Mouse (Mus musculus) c-Kit-positive CD71-negative TER-119-negative erythroid progenitor cells, embryonic 14.5 days (primary cell): ENCODE results near the gene Meaf6.
A peak's percentile ranks its signal among the peaks of the same experiment; 100 is the strongest.

Source experiments
- DNase-seq: peaks from one replicate; pipeline ENCODE4 v3.0.0-alpha.2; 2013; ENCODE audit warnings: low read depth

Meaf6 gene

DNA sequence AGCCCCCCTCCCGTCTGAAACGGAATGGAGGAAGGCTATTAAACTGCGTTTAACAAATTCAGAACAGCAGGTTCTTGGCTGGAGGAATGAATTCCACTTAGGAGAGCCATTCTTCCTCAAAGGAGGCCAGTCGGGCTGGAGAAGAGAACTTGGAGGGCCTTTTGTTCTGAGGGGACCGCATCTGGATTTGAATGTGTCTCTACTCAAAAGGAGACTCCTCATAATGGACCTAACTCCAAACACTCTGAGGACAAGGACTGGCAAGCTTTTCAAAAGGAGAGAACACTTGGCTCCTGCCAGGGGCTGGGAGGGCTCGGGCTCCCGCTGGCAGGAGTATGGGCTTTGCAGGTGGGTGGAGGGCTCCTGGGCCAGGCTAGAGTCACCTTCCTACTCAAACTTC, 59.7 kb downstream of the Meaf6 start:
- no peak for DNase-seq

DNA sequence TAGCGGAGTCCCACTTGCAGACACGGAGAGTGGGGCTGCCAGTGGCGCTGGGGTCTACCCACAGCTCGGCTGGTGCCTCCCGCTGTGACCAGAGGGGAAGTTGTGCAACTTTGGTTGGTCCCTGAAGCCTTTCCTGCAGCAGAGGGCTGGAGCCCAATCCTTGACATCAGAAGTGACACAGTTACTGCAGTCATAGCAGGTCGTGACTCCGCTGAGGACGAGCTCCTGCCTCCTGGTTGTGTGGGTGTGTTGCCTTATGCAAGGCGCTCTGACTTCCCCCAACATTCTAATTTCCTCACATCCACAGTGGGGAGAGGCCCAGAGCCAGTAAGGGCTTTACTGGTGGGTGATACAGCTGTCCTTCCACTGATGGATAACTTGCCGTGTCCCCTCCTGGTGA, 60.3 kb downstream of the Meaf6 start:
- DNase-seq = no peak

DNA sequence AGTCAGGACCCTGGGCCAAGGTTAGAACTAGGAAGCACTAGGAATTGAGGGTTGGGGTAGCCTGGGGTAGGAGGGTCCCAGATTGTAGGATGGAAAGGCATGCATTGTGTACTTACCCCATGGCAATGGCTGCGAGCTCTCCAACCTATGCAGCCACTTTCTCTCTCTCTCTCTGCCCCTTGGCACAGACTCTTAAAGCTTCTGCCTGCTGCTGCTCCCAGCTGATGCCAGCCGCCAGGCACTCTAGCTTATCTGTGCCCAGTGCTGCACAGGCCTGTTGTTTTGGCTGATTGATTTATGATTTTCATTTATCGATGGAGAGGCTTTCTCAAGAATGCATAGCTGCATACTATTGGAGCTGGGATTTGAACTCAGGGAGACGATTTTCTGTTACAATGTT, 63.0 kb downstream of the Meaf6 start:
- DNase-seq = no peak

DNA sequence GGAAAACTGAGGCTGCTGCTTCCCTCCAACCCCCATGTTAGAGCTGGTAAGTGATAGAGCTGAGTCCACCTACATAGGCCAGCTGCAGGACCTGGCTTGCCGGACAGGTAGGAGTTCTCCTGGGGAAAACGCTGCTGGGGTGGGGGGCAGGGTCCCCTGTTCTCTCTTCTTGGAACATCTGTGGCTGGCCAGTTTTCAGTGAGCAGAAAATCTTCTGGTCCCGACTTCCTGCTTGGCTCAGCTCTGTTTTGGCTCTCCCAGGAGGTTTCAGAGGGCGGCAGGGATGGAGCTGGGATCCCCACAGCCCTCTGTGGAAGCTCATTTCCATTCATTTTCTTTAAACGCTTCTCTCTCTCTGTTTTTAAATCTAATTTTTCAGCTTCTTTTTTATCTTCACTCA, 64.5 kb downstream of the Meaf6 start:
- no peak for DNase-seq

DNA sequence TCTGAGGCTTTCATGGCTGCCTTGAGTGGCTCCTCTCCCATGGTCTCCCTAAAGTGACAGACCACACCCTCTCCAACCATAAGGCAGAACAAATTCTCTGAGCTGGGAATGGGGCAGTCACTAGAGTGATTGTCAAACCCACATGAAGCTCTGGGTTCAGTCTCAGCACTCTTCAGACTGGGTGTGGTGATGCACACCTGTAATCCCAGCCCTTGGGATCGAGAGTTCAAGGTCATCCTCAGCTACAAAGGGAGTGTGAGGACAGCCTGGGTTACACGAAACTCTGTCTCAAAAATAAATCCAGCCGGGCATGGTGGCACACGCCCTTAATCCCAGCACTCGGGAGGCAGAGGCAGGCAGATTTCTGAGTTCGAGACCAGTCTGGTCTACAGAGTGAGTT, 67.5 kb downstream of the Meaf6 start:
- DNase-seq = no peak

DNA sequence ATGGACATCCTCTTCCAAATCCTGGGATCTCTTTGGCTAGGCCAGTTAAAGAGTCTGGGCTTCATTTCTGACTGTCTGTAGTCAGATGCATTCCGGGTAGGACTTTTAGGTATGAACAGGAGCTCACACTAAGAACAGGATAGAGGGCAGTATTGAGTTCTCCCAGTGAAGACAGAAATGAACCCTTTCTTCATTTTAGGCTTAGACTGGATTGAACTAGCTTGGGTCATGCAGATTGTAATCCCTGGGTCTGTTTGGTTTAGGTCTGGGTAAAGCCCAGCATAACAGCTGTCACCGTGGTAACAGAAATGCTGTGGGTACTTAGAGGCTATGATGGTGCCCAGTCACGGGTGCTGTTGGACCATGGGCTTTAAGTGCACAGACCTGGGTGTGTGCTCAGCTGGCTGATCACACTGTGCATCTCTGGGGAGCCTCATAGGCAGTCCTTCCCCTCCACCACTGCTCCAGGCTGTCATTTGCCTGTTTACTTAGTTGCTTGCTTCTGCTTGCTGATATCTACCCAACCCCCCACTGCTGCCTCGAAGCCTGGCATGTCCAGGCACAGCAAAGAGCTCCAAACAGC, 68.8 kb downstream of the Meaf6 start:
- no peak for DNase-seq

DNA sequence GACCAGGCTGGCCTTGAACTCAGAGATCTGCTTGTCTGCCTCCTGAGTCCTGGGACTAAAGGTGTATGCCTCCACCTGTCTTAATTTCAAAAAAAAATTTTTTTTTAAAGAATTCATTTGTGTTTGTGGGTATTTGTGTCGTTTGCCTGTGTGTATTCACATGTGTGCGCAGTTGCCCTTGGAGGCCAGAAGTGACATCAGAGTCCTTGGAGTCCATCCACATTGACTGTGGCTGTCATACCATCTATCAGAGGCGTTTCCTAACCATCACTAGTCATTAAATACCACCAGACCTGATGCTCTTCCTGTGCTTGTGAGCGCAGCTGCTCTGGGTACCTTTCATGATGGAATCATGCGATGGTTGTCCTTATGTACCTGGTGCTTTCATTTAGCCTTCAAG, 70.7 kb downstream of the Meaf6 start:
- DNase-seq = no peak

DNA sequence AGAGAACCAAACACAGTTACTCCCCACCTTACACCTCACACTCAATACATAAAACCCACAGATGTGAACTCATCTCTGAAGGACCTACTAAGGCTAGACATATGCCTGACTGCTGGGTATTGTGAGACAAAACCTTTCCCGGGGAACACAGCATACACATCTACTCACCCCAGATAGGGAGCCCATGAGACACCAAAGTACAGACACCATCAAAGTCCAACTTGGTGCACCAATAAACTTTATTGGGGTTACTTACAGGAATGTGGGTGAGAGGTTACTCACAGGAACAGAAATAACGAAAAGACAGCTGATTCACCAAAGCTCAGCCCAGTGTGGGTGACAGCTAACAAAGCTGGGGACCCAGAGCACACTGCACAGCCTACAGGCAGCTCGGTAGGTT, 72.4 kb downstream of the Meaf6 start:
- no peak for DNase-seq

DNA sequence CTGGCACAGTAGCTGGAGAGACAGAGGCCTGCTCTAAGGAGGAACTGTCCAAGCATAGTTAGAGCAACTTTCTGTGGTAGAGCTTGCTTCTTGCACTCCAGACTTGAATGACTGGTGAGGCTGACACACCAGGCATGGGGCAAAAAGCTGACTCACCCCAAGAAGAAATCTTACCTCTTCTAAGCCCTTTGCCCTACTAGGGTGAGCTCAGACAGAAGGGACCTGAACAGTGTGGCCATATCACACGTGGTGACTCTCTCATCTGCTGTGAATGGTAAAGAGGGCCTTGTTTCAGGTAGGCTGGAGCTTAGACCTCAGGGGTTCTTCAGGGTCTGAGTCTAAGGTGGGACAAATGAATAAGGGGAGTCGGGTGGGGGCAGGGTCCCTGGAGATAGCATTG, 73.1 kb downstream of the Meaf6 start:
- no peak for DNase-seq

DNA sequence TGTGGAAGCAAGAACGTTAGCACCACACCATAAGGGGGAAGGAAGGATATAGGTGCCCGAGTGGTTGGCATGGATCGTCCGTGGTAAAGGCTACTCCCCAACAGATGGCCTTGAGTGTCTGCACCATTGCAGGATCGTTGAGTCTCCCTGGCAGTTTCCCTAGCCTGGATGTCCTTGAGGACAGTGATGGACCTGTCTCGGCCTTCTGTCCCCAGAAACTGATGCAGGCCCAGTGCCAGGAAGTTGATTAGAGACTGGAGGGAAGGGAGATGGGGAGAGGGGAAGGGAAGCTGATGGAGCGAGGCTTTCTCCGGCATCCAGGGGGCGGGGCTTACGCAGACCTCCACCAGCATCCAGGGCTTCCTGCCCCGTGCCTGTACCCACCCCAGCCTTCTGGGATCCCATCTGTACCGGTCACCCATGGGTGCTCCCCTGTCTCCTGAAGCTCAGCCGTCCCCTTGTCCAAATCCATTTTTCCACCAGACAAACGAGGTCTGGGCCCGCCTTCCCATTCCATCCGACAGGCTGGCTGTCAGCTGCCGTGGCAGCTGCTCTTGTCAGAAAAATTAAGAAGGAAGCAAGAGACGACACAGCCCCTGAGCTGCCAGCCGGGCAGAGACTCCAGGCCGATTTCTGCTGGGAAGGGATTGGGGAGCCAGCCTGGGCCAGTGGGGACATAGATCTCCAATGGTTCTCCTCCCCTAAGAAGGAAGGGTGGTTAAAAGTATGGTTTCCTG, 73.8 kb downstream of the Meaf6 start:
- DNase-seq = no peak

DNA sequence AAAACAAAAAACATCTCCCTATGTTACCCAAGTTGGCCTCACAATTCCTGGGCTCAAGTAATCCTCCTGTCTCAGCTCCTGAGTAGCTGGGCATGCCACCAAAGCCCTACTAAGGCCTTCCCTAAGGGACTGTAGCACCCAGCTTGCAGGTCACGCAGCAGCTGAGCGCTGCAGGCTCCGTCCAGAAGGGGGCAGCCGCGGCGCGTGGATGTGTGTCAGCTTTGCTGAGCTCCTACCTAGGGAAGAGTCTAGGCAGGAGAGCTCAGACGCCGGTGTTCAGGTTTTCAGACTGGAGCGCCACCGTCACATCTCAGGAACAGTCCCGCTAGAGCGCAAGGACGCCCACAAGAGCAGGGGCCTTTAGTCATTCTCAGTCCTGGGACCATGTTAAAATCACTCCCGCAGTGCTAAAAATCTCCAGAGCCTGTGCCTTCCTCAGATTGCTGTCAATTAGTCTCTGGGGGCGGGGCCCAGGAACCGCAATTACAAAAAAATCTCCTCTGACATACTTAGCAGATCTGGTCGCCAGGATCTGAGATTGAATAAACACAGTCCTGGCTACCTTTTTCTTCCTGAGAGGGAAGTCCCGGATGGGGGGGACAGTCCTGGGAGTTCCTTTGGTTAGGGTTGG, 75.5 kb downstream of the Meaf6 start:
- peak; percentile 68 for DNase-seq

DNA sequence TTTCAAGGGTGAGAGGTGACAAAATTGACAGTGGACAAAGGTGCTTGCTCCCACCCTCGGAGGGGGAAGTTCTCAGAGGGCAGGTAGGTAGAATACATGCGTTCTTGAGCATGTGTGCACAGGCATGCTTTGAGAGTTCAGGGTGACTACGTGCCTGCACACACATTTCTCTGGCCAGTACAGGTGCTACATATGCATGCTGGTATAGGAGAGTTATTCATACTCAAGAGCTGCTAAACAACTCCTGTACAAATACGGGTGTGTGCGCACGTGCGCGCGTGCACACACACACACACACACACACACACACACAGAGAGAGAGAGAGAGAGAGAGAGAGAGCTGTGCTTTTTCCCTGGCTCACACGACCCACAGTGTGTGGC, 76.0 kb downstream of the Meaf6 start:
- DNase-seq = no peak

DNA sequence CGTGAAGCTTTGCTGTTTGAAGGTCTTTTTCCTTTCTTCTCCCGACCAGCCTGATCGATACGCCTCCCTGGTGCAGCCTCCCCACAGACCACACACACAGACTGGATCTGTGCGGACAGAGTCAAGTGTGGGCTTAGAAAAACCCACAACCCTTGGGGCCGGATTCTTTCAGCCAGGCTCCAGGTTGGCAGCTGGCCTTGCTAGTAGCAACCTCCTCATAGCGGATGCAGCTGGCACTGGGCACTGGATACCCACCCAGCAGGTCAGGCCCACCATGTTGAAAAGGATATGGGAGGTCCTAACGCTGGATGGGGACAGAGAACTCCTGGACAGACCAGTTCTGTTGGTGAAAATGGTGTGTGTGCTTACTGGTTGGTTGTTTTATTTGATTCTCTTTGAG, 76.5 kb downstream of the Meaf6 start:
- DNase-seq = no peak

DNA sequence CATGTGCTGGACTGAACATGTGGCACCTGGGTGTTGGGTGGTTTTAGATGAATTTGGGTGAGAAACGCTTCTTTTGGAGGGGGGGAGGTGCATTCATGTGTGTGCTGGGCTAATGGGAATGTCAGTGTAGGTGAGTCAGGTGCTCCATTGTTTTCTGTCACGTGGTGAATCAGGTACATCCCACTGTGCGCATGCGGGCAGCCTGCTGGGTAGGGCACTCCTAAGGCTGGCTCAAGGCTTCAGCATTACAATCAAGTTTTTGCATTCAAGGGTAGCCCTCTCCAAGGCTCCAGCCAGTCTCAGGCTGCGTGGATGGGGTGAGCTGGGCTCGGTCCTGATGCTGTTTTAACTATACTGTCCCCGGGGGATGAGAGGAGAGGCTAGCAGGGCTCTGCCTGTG, 77.8 kb downstream of the Meaf6 start:
- no peak for DNase-seq
